Mouse (Mus musculus) inflammation-experienced regulatory T-cells, adult 6 months (primary cell): ENCODE results near the gene Exoc8. TPM values are rescaled to one million over a fixed set of nuclear protein-coding genes. Genes with fewer than 3 reads are reported as not detected.

Experiments used
- ATAC-seq: one replicate; pipeline ENCODE4 v1.8.0; 2017
- polyA plus RNA-seq, 3 experiments: library from polyadenylated mRNA; unstranded; fragments of 100-300 nt; shearing (Covaris generic); gene quantifications; one replicate each; pipeline ENCODE4 v1.2.1; 2017

The Exoc8 gene
- polyA plus RNA-seq, 3 experiments from 2014 or later: 5.8 to 8.6 (median 6.9) TPM

GRCm38 (mm10) chr8:124845131-124845530 lies 52.4 kb downstream of the Exoc8 start:
- no peak for ATAC-seq

Other genes with a start within 250 kb of the Exoc8 start
- gene 2310022B05Rik, start 234.3 kb downstream of the Exoc8 start, polyA plus RNA-seq: 1 to 10 TPM in 2 of 3 experiments, under 1 TPM in 1; 0.60 to 1.6 (median 1.6) TPM
- 10 to 100 TPM; 26.1 to 40.4 (median 39.4) TPM for gene Ttc13, start 175.7 kb downstream of the Exoc8 start, polyA plus RNA-seq
- gene Arv1, start 175.6 kb downstream of the Exoc8 start, polyA plus RNA-seq: 10 to 100 TPM; 19.0 to 33.2 (median 27.3) TPM
- gene Fam89a, start 145.9 kb downstream of the Exoc8 start, polyA plus RNA-seq: under 1 TPM in 2 of 3 experiments, not detected in 1; 0.75 to 0.80 TPM
- not detected for gene Trim67, start 104.6 kb downstream of the Exoc8 start, polyA plus RNA-seq
- 10 to 100 TPM; 31.4 to 39.2 (median 38.9) TPM for gene Gnpat, start 34.7 kb downstream of the Exoc8 start, polyA plus RNA-seq
- 10 to 100 TPM; 29.1 to 31.9 (median 31.8) TPM for gene 2810004N23Rik, start 34.6 kb downstream of the Exoc8 start, polyA plus RNA-seq
- 1 to 10 TPM; 5.9 to 7.6 (median 7.4) TPM for gene Sprtn, start 181 bp upstream of the Exoc8 start, polyA plus RNA-seq
- gene Egln1, start 51.6 kb upstream of the Exoc8 start, polyA plus RNA-seq: 10 to 100 TPM in 2 of 3 experiments, 1 to 10 TPM in 1; 9.8 to 12.4 (median 12.0) TPM
- gene Tsnax, start 115.3 kb upstream of the Exoc8 start, polyA plus RNA-seq: 10 to 100 TPM; 60.0 to 71.8 (median 60.4) TPM
- gene Disc1, start 156.5 kb upstream of the Exoc8 start, polyA plus RNA-seq: under 1 TPM; 0.24 to 0.61 (median 0.40) TPM